Mouse (Mus musculus): ENCODE results near the gene Mocs1. TPM values are rescaled to one million over a fixed set of nuclear protein-coding genes. Genes with fewer than 3 reads are reported as not detected.

Gene Mocs1
- polyA plus RNA-seq (2017; shearing (Covaris generic)), result 24.6 TPM

GRCm38 (mm10) chr17:49428239-49428688 lies at the start of gene Mocs1:
Gene Mocs1 (plus strand): TSS chr17:49428362.

Other genes starting within 250 kb of the Mocs1 start
- gene Daam2, start 136.0 kb downstream of the Mocs1 start, polyA plus RNA-seq (2017; shearing (Covaris generic)), result not detected
- not detected for gene Kif6, start 186.8 kb downstream of the Mocs1 start, polyA plus RNA-seq (2017; shearing (Covaris generic))